Mouse (Mus musculus): ENCODE measurements at regions not wholly inside any gene's neighbourhood (a gene's known extent, or its start where the extent isn't known, plus 50 kb on each side); places are given as distances from the start of the nearest gene placed in this dataset.

DNA sequence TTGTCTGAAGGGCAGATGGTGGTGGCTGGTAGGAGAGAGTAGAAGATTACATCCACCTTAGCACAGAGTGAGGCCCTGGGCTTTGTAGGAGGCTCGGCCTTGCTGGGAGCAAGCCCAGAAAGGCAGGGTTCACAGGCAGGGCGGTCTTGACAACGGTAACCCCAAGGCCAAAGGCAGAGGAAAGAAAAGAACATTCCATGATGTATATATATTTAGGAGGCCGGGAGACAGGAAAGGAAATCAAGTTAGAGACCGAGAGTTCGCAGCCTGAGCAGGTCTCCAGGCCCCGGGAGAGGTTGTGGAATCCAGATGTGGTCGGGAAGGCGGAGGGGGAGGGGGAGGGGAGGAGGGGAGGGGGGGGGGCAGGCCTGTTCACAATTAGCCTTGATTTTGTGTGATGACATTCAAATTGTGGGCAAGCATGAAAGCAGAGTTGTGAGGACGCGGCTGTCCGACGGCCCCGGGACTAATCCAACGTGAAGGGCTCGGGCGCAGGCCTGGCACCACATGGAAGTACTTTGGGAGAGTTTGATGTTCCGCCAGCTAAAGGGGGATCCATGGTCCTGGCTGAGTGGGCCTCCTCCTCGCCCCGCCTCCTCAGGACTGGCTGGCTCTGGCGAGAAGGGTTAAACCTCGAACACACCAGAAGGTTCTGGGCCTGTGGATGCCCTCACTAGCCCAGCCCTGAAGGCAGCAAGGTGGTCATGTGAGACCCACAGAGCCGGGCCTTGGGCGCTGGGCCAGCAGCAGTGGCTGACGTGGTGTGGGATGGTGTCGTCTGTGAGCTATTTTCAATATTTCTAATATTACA, 131.8 kb upstream of the Gm26897 start:
- DNase-seq = no peak

DNA sequence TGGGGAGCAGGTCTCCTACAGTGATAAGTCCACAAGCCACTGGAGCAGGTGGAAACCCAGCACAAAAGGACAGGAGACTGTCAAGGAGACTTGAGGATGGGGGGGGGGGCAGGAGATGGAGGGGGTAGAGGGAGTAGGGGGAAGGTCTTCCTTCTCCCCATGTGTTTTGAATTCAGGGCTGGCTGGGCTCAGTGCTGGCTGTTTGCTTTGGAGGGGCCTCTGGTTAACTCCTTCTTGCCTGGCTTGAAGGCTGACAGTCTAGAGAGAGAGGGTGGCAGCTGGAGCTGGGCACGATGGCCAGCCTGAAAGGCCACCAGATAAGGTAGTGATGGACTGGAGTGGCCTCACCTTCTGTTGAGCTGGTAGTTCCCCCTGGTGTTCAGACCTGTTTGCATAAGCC, 120.0 kb upstream of the Gm26897 start:
- no peak for DNase-seq

DNA sequence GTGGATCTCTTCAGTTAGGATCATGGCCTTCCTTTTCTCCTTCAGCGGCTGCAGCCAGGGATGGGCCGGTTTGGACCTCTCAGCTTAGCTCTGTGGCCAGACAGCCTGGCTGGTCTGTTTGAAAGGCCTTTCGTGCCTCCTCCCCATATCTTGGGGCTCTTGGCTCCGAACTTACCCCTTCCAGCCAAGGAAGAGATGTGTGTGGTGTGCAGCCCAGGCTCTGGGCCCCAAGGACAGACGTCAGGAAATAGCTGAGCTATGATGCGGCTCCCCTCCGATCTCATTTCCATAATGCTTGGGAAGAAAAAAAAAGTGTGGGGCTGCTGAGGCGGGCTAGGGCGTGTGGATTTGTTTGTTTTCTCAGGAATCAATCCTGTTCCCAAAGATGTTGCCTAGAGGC, 113.8 kb upstream of the Gm26897 start:
- DNase-seq = no peak

DNA sequence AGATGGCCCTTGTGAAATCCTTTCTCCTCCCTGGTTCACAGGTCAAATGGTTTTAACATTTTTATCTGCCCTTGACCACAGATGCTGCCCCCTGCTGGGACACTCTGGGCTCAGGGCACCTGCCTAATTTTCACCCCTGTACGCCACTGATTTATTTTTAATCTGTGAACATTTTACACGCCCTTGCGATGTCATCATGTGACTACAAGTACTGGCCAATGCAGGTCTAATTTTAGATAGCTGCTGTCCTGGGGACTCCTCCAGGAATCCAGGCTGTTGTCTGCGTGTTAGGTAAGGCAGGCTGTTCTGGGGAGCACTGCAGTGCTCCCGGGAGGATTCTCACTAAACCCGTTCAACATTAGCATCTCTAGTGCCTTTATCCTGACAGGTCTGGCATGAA, 113.1 kb upstream of the Gm26897 start:
- DNase-seq = no peak

DNA sequence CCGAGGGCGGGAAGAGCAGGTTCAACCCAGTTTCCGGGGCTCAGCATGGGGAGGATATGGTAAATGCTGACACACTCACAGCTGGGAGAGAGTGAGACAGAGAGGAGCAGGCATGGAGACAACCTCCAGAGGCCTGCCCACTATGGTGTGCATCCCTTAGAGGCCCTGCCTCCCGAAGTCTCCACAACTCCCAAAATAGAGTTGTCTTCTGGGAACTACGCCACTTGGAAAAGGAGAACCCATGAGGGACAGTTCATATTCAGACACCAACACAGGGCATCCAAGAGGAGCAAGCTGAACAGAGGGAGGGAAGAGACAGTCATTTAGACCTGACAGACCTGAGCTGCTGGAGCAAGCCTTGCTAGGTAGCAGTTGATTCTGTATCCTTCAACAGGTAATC, 111.2 kb upstream of the Gm26897 start:
- no peak for DNase-seq

DNA sequence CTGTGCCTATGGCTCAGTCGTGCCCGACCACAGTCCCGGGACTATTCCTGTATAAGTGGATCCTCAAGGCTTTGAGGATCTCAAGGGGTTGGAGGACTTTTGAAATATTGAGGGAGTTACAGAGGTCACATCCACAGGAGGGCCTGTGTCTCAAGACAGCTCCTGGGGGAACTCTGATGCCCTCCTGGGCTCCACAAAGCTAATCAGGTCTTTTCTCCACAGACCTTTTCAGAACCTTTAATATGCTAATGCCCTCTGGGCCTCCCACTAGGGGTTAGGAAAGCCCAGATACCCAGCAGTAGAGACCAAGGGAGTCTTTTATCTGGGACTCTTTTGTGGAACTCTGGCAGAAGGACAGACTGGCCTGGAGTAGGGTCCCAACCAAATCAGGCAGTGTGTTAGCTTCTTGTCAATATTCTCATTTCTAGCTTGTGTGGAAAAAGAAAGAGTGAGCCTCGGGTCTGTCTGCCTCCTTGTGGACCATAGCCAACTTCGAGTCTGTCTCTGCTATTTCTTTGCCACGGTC, 107.4 kb upstream of the Gm26897 start:
- DNase-seq = no peak

DNA sequence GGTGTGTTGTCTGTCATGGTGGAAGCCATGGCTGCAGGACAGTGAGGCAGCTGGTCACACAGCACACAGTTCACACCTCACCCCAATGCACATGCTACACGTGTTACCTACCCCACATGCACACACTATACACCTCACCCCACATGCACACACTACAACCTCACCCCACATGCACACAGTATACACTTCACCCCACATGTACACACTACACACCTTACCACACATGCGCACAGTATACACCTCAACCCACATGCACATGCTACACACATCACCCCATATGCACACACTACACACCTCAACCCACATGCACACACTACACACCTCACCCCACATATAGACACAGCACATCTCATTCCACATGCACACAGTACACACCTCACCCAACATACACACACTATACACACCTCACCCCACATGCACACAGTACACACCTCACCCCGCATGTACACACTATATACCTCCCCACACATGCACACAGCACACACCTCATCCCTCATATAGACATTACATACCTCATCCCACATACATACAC, 103.3 kb upstream of the Gm26897 start:
- DNase-seq = no peak

DNA sequence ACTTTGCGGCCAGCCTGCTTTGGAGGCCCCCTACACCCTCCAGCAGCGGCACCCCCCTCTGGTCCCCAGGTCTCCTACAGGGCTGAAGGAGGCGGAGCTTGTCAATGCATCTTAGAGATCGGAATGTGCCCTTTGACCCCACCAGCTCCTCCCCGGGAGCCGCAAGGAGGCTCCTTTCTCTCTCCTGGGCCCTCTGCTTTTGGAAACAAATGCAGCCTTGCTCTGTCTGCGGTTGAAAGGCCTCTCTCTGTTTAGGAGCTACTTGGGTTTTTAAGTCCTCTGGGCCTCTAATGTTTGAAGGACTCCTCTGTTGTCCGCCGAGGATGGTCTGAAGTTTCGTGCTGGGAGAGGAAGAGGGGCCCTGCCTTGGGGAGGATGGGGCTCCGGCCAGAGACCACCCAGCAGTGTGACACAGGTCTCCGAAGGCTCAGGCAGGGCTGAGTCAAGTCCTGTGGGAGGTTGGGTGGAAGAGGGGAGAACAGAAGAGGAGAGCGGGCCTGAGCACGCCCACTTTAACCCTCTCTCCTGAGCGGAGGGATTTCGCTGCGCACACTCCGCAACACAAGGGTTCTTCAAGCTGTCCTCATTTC, 102.1 kb upstream of the Gm26897 start:
- DNase-seq = peak; percentile 17

DNA sequence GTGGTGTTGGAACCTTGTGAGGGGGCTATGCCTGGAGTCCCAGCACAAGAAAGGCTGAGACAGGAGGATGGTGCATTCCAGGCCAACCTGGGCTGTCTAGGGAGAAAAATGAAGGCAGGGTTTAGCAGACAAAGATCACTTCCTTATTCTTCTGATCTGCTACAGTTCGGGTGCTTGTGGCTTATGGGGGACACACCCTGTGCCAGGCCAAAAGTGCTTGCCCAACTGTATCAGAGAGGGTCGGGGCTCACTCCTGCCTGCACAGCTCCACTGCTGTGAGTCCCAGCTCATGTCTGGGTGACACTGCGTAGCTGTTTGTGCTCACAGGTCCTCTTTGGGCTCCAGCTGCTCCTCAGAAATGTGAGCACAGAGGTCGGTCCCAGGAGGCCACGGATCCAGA, 98.6 kb upstream of the Gm26897 start:
- DNase-seq = no peak

DNA sequence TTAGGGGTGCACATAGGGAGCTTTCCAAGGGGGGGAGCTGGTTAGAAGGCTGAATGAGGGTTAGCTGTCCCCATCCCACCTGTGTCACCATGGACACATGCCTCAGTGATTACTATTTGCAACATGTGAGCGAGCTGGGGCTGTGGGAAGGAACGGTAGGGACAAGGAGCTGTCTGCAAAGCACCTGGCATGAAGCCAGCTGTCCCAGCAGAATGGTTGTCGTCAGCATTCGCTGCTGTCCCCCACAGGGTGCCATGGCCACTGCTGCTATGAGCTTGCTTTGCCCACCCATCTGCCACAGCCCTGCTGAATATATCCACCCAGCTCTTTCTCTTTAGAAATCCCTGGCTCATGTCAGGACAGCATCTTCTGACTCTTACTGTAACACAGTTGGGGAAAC, 96.8 kb upstream of the Gm26897 start:
- no peak for DNase-seq

DNA sequence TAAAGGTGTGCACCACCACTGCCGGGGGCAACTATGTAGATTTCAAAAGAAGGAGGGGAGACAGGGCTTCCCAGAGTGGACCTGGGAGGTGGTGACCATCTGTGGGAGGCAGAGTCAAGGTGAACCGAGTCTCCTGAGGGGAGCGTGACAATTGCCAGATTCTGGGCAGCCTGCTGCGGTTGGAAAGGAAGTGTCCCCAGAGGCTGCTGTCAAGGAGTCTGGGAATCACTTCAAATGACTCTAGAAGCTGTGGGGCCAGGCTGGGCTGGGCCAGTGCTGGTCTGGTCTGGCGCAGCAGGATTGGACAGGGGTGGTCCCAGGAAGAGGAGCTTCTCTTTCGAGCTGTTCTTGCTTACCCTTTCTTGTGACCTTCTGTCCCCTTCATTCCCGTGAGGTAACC, 95.4 kb upstream of the Gm26897 start:
- DNase-seq = no peak

DNA sequence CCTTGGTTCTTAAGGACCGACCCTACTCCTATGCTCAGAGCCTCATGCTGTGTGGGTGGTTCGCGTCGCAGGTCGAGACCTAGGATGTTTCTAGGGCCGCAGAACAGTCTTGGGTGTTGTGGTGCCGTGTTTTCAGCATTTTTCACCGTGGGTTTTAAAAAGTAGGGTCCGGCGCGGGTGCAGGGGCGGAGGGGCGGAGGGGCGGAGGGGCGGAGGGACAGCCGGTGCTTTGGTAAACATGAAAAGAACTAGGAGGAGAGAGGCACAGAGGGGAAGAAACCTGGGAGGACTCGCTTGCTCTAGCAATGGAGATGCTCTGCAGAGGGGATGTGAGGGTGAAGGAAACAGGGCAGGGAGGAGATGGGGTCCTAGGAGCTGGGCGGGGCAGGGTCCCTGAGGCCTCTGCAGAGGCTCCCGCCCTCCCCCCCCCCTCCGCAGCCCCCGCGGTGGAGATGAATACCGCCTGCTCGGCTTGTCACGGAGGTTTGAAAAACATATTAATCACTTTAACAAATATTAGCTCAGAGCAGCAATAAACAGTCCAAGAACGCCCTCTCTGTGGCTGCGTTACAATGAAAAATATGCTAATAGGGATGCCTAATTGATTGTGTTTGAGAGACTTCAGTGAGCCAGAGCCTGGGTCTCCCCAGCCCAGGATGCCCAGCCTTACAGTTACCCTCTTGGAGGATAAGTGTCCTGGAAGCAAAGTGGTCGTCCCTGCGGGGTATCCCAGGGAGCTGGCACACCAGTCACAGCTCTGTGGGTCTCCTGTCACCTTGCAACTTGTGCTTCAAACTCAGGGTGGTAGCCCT, 94.0 kb upstream of the Gm26897 start:
- DNase-seq = no peak

DNA sequence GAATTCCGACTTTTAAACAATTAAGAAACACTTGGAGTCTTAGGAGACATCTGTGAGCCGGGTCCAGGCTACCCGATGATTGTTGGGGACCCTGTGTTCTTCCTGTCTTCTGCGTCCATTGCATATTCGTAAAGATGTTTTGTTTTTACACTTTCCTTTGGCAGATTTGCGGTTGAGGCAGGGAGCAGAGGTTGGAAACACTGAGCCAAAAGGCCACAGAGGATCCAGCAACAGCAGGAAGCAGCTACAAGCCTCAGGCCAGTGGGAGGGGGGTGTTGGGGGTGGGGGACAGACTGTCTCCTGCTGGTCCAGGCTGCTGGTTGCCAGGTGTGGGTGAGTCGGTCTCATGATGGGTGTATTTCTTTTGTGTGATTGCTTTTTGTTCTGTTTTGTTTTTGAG, 92.7 kb upstream of the Gm26897 start:
- DNase-seq = no peak

DNA sequence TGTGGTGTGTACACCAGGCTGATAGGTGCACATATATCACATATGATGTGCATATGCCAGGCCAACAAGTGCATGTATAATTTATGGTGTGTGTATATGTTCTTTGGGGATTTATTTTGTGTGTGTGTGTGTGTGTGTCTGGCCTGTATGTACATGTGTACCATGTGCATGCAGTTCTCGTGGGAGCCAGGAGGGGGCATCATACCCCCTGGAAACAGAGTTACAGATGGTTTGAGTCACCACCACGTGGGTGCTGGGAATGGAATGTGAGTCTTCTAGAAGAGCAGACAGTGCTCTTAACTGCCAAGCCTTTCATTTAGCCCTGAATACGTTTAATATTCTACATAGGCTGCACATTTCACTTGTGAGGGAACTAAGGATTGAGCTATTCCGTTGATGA, 92.0 kb upstream of the Gm26897 start:
- DNase-seq = no peak

DNA sequence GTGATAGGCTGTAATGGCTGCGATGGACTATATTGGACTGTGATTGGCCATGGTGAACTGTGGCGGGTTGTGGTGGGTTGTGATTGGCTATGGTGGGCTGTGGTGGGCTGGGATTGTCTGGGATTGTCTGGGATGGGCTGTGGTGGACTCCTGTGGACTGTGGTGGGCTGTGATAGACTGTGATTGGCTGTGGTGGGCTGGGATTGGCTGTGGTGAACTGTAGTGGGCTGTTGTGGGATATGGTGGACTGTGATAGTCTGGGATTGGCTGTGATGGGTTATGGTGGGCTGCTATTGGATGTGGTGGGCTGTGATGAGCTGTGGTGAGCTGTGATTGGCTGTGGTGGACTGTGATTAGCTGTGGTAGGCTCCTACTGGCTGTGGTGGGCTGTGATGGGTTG, 89.6 kb upstream of the Gm26897 start:
- no peak for DNase-seq

DNA sequence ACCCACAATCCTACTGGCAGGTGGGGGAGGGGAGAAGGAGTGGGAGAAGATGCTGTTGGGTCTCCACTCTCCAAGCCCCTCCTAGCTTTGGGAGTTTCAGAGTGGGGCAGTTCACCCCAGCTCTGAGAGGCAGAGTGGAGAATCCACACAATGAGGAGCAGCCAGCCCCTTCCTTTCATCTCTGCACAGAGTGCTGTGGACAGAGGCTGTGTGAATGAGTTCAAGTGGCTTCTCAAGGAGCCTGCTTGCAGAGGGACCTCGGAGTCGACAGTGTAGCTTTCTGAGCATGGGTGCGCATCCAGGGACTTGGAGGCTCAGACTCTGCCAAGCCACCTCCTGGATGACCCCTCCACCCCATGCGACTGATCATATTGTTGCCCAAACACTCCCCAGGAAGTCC, 88.9 kb upstream of the Gm26897 start:
- no peak for DNase-seq

DNA sequence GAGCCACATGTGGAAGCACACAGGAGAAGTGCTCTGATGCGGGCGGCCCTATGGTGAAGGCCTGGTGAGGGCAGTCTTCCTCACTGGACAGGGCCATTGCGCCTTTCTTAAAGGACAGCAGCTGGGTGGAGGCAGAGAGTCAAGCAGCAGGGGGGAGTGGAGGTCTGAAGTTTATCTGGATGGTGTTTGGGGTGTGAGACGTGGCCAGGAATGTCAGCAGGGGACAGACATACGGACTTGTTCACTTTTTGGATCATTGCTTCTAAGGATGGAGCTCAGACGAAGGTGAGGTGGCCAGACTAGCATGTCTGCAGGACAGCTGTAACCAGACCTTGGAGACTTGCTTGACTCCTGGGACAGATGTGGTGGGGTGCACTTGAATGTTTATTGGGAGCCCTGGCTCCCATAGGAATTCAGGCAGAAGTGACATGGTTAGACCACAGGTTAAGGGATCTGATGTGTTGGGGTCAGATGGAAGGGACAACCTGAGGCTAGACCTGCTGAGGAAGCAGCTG, 86.0 kb upstream of the Gm26897 start:
- no peak for DNase-seq

DNA sequence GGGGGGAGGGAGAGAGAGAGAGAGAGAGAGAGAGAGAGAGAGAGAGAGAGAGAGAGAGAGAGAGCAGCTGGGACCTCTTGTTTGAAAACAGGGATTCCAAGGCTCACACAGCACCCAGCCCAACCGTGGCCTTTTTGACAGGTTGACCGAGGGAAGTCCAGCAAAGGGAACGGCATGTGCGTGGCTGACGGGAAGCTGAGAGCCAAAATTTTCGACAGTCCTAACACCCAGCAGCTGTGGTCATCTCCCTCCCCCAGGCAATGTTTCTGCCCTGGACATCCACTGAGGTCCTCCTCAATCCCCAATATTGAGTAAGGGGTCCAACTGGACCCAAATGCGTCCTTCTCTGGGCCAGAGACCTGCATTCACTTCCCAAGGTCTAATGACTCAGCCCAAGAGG, 85.2 kb upstream of the Gm26897 start:
- DNase-seq = no peak

DNA sequence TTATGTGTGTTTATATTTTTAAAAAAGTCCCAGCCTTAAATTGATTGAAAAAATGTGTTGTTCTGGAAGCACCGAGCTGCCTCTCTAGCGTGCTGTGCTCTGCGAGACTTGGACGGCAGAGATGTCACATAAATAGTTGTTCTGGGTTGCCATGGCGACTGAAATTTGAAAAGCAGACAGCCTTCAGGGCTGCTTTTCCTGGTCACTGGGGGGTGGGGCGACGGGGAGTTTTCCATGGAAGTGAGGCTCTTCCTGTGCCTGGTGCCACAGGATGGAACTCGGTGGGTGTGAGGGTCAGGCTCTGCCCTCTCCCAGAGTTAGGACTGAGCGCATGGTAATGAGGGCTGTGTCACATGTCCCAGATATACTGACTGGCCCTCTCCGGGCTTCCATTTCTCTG, 84.7 kb upstream of the Gm26897 start:
- DNase-seq = peak; percentile 39

DNA sequence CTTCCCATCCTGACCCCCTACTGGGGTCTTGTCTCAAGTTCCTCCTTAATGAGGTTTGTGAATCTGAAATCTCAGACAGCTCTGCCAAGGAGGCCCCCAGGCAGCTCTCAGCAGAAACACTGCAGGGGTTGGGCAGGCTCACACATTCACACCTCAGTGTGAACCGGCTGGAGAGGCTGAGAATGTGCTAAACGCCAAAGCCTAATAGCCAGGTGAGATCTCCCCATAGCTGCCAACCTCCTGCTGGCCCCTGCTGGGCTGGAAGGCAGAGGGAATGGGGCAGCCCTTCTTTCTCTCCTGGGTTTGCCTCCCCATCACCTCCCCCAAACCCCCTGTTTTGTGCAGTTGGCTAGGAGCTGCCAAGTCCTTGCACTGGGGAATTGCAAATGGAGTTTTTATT, 81.3 kb upstream of the Gm26897 start:
- DNase-seq = no peak

DNA sequence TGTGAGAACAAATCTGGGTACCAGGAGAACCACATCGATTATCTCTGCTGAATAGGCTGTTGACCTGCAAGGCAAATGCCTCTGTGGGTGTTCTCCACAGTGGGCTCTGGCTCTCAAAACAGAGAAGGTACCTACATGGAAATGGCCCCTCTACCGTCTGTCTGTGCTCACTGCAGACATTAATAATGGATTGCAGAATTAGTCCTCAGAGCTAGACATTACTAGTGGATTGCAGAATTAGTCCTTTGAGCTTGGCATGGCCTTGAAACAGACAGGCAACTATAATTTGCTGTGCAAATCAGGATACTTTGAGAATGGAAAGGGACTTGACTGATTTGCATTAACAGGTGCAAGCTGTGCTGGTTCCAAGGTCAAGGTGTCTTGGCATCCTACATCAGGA, 77.3 kb upstream of the Gm26897 start:
- no peak for DNase-seq

DNA sequence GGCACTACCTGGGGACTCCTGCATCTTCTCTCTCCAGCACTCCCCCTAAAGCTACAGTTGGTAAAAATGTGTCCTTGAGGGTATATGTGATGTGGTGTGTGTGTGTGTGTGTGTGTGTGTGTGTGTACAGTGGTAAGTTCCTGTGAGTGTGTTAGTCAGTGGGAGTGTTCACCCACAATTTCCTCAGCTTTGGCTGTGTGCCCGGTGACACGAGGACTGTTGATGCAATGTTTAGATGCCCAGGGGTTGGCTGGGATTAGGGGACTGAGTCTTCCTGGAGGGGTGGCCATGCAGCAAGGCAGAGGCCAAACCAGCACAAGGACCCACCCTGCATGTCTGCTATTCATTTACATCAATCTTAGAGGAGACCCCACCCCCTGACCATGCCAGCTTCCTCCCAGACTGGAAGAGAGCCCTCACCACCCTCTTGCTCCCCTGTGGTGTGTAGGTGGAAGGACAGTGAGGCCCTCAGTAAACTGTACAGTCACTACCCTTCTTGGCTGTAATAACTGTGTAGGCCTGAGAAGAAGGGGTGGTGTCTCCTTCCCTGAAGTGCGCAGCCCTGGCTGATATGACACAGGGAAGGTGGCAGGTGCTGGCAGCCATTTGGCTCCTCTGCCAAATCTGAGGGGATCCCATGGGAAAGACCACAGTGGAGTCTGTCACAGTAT, 75.8 kb upstream of the Gm26897 start:
- DNase-seq = no peak

DNA sequence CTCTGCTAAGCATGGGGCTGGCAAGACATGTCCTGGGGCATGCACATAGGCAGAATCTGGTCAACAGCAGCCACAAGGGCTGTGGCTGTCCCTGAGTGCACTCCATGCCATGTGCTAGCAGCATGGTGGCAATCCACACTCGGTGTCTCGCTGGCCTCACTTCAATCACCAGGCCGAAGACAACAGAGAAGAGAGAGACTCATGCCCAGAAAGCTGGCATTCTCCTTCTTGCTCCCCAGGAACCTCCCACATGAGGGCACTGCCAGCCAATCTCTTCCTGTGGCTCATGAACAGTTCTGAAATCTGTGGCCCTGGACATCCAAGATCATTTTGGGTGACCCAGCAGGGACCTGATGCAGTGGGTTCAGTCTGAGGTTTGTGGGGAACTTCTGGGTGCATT, 74.5 kb upstream of the Gm26897 start:
- DNase-seq = no peak
